In genomic region chr11:55231034-55231433, GRCm38 (mm10) we compare ENCODE assay signal across 19 mouse cellular contexts. TPM values are rescaled to one million over a fixed set of nuclear protein-coding genes. Genes with fewer than 3 reads are reported as not detected.
"Had no signal": no experiment of that assay in that cellular context is flagged by ENCODE, and none has a peak within 500 bp of the region (broad histone marks: within the 10 kb centered on the region; RNA-seq: fewer than 3 reads in every experiment).

No protein-coding gene starts in this region.

- H3K4me2 ChIP-seq: limb, embryonic 12.5 days; limb, embryonic 15.5 days; liver, embryonic 11.5 days; lung, embryonic 14.5 days; midbrain, embryonic 12.5 days; midbrain, embryonic 15.5 days; neural tube, embryonic 13.5 days; stomach, embryonic 15.5 days had no signal

- H3K4me1 ChIP-seq: limb, embryonic 12.5 days; limb, embryonic 15.5 days; midbrain, embryonic 12.5 days; midbrain, embryonic 15.5 days; neural tube, embryonic 13.5 days; stomach, embryonic 15.5 days had no signal

- ATAC-seq: liver, postnatal 0 days; lung, postnatal 0 days; midbrain, embryonic 15.5 days had no signal

- H3K9ac ChIP-seq: limb, embryonic 12.5 days; limb, embryonic 15.5 days; liver, embryonic 14.5 days; liver, postnatal 0 days; lung, embryonic 14.5 days; midbrain, embryonic 12.5 days; midbrain, embryonic 15.5 days; neural tube, embryonic 13.5 days; stomach, embryonic 15.5 days had no signal

- H3K36me3 ChIP-seq: stomach, embryonic 15.5 days had no signal

- H3K27ac ChIP-seq: limb, embryonic 12.5 days; limb, embryonic 15.5 days; liver, embryonic 14.5 days; midbrain, embryonic 12.5 days; midbrain, embryonic 15.5 days; neural tube, embryonic 13.5 days; stomach, embryonic 15.5 days had no signal

- DNase-seq: kidney, adult 18-20 months; kidney, adult 9 months; kidney, postnatal 14 days; kidney, postnatal 4 days; liver, postnatal 0 days; lung, embryonic 14.5 days; retina, postnatal 1 day; right cerebral cortex, postnatal 25 days; spleen, adult 18-20 months; thymus, postnatal 25 days had no signal

- H3K27me3 ChIP-seq: limb, embryonic 12.5 days; limb, embryonic 15.5 days; midbrain, embryonic 12.5 days; midbrain, embryonic 15.5 days; neural tube, embryonic 13.5 days; stomach, embryonic 15.5 days had no signal

- H3K9me3 ChIP-seq: limb, embryonic 12.5 days; limb, embryonic 15.5 days; midbrain, embryonic 12.5 days; midbrain, embryonic 15.5 days; neural tube, embryonic 13.5 days; stomach, embryonic 15.5 days had no signal

- H3K4me3 ChIP-seq: limb, embryonic 12.5 days; limb, embryonic 15.5 days; midbrain, embryonic 12.5 days; midbrain, embryonic 15.5 days; neural tube, embryonic 13.5 days; stomach, embryonic 15.5 days had no signal

RNA-seq across cellular contexts. Expression of gene Slc36a2, which starts 46.2 kb away (rescaled TPM):
- polyA plus RNA-seq: midbrain, embryonic 12.5 days had no signal
